Mouse (Mus musculus) cerebellum, adult 9-11 months (tissue): ENCODE results near the gene Hist1h3h.
"Not testable (repeated sequence)": the region's sequence is repeated elsewhere in the genome, so short reads cannot be mapped to it uniquely, and the experiment has no call there.

ENCODE experiments used
- DNase-seq: peaks from one replicate; pipeline ENCODE4 v3.0.0; 2022

Gene Hist1h3h

DNA sequence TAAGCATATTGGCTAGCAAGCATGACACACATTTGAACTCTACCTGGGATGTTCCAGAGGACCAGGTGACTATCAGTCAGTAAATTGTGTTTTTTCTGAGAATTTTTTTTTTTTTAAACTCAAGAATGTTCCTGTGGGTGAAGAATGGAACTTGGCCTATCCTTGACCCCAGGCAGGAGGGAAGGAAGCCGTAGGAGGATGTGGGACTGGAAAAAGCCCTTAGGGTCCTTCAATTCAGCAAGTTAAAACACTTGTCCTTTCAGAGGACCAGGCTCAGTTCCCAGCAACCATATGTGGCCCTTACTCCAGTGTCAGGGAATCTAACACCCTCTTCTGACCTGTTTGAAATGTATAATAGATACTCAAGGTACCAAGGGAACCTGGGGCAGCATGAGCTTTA, 12.1 kb downstream of the Hist1h3h start:
- no peak for DNase-seq

GRCm38 (mm10) chr13:21733466-21733865, 16.0 kb downstream of the Hist1h3h start:
- DNase-seq: peak; percentile 13

GRCm38 (mm10) chr13:21734010-21734905, 16.8 kb downstream of the Hist1h3h start:
- DNase-seq: peak; percentile 85

DNA sequence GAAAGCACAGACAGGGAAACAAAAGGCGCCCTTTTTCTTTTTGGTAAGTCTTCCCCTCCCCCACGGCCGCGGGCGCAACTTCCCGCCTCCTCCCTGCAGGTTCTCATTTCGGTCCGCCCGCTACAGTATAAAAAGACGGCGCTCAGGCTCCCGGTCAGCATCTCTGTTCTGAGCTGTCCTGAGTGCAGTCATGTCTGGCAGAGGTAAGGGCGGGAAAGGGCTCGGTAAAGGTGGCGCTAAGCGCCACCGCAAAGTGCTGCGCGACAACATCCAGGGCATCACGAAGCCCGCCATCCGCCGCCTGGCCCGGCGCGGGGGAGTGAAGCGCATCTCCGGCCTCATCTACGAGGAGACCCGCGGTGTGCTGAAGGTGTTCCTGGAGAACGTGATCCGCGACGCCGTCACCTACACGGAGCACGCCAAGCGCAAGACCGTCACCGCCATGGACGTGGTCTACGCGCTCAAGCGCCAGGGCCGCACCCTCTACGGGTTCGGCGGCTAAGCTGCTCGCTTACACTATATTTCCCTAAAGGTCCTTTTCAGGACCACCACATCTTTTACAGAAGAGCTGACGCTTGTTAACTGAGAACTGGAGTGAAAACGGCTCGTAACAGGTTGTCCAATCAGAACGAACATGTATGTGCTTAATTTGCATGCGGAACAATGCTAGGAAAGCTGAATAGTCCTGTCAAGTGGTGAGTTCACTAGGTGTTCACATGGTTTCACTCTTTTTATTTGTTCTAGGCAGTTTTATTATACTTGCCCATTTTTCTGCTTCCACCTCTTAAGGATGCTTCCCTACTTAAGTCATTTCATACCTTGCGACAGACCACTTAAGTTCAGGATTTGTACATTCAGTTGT, 17.7 kb downstream of the Hist1h3h start, which contains the start of gene Hist1h4j:
Gene Hist1h4j (plus strand): TSS at position 159 of the 862 bp plus-strand sequence.
- peak; percentile 86 for DNase-seq

DNA sequence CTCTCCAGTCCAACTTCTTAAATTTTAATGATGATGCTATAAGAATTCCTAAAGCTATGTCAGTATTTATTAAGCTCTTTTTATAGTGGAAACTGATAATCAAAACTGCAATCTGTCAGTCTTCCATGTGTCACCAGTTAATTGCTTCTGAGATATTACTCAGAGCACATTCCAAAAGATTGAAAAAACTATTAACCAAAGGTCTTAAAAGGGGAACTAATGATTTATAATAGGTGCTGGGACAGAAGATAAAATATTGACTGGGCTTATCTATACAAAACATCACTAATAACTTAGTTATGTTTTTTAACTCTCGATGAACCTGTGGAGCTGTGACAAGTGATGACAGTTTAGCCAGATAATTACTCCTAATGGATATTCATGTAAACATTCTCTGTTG, 27.5 kb downstream of the Hist1h3h start:
- no peak for DNase-seq

- no peak for DNase-seq
These were observed 32.1 kb downstream of the Hist1h3h start for GRCm38 (mm10) chr13:21749387-21750158.

GRCm38 (mm10) chr13:21750159-21751017, 32.9 kb downstream of the Hist1h3h start, which contains the start of gene Hist1h4k:
Hist1h4k (minus strand) TSS chr13:21750505.
- peak; percentile 96 for DNase-seq

GRCm38 (mm10) chr13:21751417-21751816, 34.0 kb downstream of the Hist1h3h start:
- DNase-seq: no peak

DNA sequence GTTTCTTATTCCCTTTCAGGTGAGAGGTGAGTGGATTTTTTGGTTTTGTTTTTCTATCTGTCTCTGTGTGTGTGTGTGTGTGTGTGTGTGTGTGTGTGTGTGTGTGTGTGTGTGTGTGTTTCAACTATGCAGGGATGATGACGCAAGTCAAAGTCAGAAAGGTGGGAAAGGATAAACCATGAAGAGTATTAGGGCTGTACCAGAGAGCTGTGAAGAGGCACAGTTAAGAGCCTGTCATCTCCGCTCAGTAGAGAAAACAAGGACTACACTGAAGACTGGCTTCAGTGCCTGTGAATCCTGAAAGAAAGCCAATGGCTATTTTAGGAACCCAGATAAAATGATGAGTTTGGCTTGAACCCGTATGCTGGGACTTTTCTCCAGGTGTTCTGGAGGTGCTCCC, 34.4 kb downstream of the Hist1h3h start:
- DNase-seq: no peak

DNA sequence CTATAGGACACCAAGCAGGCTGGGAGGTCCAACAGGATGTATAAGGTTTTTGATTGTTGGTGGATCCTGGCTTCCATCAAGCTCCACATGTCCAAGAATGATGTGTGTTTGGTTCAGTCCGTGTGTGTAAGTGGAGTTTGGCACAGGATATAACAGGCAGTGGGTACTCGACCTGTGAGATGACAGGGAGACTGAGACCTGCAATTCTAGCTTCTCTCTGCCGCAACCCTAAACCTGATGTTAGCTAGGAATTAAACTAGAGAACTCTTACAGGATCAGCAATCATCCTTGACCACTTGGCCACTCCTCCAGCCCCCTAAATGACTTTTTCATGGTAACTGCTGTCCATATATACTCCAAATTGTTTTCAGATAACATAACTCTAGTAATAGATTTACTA, 34.9 kb downstream of the Hist1h3h start:
- DNase-seq: no peak

DNA sequence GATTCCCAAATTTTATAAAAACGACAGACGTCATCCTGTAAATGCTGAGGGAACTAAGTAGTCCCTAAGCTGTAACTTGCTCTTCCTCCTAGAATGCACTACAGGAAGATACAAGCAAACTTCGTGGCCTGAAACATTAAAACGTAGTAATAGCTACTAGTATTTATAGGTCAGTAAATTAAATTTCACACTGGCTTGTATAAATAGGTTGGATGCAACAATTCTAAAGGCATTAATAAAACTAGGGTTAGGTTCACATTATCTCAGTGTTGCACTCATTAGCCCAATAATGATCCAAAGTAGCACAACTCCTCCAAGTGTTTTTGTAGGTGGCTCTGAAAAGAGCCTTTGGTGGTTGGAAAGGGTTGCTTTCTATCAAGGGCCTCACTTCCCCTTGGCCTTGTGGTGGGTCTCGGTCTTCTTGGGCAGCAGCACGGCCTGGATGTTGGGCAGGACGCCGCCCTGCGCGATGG, 35.6 kb downstream of the Hist1h3h start:
- DNase-seq: no peak

GRCm38 (mm10) chr13:21753524-21754285, 36.2 kb downstream of the Hist1h3h start, which contains the start of the genes Hist1h2ak and Hist1h2bn:
Hist1h2ak (minus strand) TSS chr13:21753827.
Hist1h2bn (plus strand) TSS chr13:21754123.
- peak; percentile 86 for DNase-seq

GRCm38 (mm10) chr13:21754294-21755001, 37.0 kb downstream of the Hist1h3h start:
- not testable (repeated sequence) for DNase-seq

GRCm38 (mm10) chr13:21755707-21756106, 38.2 kb downstream of the Hist1h3h start:
- DNase-seq: no peak
